Mouse (Mus musculus) liver, postnatal 0 days (tissue): ENCODE results near the gene Atp6v0e. TPM values are rescaled to one million over a fixed set of nuclear protein-coding genes. Genes with fewer than 3 reads are reported as not detected.

ENCODE experiments used
- ATAC-seq: fragments of 200-750 bp; cut with Nextera tagmentation; 2 replicates; pipeline ENCODE4 v1.8.0; 2017; ENCODE audit warnings: mild to moderate bottlenecking, moderate library complexity
- DNase-seq: peaks from one replicate; pipeline ENCODE4 v3.0.0-alpha.2; 2016
- H3K27ac ChIP-seq: fragments of 300-500 bp; sonication (generic); 2 replicates; pipeline ENCODE4 v1.5.1; 2014; ENCODE audit warnings: antibody characterized with exemption, moderate library complexity, mild to moderate bottlenecking, low read depth
- H3K27me3 ChIP-seq: fragments of 300-500 bp; sonication (generic); 2 replicates; pipeline ENCODE4 v1.6.1; 2014; ENCODE audit warnings: low read length, control low read depth, mixed read lengths; ENCODE audit not compliant: insufficient read depth
- H3K36me3 ChIP-seq: fragments of 300-500 bp; sonication (generic); replicated peaks from 2 replicates; pipeline ENCODE4 v1.6.1; 2014; ENCODE audit warnings: mild to moderate bottlenecking, control low read depth, low read length, moderate library complexity, mixed read lengths; ENCODE audit not compliant: insufficient read depth
- H3K4me1 ChIP-seq: fragments of 300-500 bp; sonication (generic); 2 replicates; pipeline ENCODE4 v1.6.1; 2014; ENCODE audit warnings: antibody characterized with exemption, mild to moderate bottlenecking, control low read depth; ENCODE audit not compliant: insufficient read depth
- H3K4me2 ChIP-seq: fragments of 300-500 bp; sonication (generic); 2 replicates; pipeline ENCODE4 v1.6.1; 2014; ENCODE audit warnings: low read depth, mild to moderate bottlenecking, low read length, moderate library complexity, mixed read lengths
- H3K4me3 ChIP-seq: fragments of 300-500 bp; sonication (generic); 2 replicates; pipeline ENCODE4 v1.5.1; 2014; ENCODE audit warnings: low read depth, low read length
- H3K9ac ChIP-seq: fragments of 300-500 bp; sonication (generic); replicated peaks from 2 replicates; pipeline ENCODE4 v1.6.1; 2014; ENCODE audit warnings: mild to moderate bottlenecking, moderate library complexity
- H3K9me3 ChIP-seq: fragments of 300-500 bp; sonication (generic); 2 replicates; pipeline ENCODE4 v1.6.1; 2016; ENCODE audit warnings: mild to moderate bottlenecking, control low read depth, low read length, mixed read lengths
- CTCF ChIP-seq: sonication (generic); IDR thresholded peaks from 2 replicates; pipeline ENCODE4 v1.5.1; 2016; ENCODE audit warnings: antibody characterized with exemption, low read depth
- EP300 ChIP-seq: IDR thresholded peaks from 2 replicates; pipeline ENCODE4 v1.6.1; 2016; ENCODE audit warnings: antibody characterized with exemption, low read depth, mild to moderate bottlenecking
- WGBS: fragments of 180-500 bp; shearing (Covaris S2); extraction: QIAGEN DNeasy Blood & Tissue Kit; methylation state at CpG from one replicate; pipeline ENCODE4 v1.1.7; 2014; ENCODE audit not compliant: insufficient replicate concordance; 5-methylcytosine and 5-hydroxymethylcytosine counted together
- polyA plus RNA-seq: library from polyadenylated mRNA; unstranded; fragments of >200 nt; fragmentation: Nextera tagmentation; extraction: Ambion mirVana; gene quantifications from 2 replicates; pipeline ENCODE4 v1.2.1, GENCODE M21; 2015

The Atp6v0e gene
- polyA plus RNA-seq, 1 experiment from 2014 or later: 126 TPM

DNA sequence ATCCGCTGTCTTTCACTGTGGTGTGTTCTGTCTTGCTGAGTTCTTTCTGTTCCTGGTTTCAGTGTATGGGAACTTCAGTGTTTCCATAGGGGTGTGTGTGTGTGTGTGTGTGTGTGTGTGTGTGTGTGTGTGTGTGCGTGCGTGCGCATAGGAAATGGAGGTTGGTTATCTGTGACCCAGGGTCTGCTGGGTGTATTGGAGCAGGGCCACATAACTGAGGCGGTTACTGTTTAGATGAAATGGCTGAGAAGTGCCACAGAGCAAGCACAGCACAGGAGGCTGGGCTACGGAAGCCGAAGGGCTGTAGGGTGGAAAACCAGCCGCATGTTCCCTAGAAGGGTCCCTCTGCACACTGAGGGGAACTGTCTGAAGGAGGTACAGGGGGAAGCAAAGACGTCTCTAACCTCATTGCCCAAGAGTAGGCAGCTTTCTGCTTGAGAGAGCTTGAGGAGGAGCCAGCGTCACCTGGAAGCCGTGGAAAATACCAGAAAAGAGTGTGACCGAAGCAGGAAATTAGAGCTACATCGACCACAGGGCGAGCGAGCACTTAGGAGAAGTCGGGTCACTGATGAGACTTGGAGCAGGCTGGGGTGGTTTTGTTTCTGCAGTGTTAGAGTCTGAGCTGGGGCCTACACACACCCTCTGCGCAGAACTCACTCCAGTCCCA, 23.4 kb downstream of the Atp6v0e start:
- WGBS: 63% methylated on average over 17 of the region's 17 CpGs
- H3K4me3 ChIP-seq: no peak overlapping the region
- peaks cover 18% of the 10 kb centered on the region for H3K36me3 ChIP-seq
- H3K4me1 ChIP-seq: peaks cover 2% of the 10 kb centered on the region; the same call in 1 of the 2 replicates
- H3K9ac ChIP-seq: 0 out of 2 replicates have a peak overlapping the region, but pooled peaks have one; percentile 9
- no peaks in the 10 kb centered on the region for H3K9me3 ChIP-seq
- no peak for ATAC-seq
- no peak overlapping the region for H3K4me2 ChIP-seq
- no peak for DNase-seq
- TF ChIP-seq CTCF (no peak), EP300 (no peak)
- H3K27ac ChIP-seq: no peak overlapping the region
- no peaks in the 10 kb centered on the region for H3K27me3 ChIP-seq

DNA sequence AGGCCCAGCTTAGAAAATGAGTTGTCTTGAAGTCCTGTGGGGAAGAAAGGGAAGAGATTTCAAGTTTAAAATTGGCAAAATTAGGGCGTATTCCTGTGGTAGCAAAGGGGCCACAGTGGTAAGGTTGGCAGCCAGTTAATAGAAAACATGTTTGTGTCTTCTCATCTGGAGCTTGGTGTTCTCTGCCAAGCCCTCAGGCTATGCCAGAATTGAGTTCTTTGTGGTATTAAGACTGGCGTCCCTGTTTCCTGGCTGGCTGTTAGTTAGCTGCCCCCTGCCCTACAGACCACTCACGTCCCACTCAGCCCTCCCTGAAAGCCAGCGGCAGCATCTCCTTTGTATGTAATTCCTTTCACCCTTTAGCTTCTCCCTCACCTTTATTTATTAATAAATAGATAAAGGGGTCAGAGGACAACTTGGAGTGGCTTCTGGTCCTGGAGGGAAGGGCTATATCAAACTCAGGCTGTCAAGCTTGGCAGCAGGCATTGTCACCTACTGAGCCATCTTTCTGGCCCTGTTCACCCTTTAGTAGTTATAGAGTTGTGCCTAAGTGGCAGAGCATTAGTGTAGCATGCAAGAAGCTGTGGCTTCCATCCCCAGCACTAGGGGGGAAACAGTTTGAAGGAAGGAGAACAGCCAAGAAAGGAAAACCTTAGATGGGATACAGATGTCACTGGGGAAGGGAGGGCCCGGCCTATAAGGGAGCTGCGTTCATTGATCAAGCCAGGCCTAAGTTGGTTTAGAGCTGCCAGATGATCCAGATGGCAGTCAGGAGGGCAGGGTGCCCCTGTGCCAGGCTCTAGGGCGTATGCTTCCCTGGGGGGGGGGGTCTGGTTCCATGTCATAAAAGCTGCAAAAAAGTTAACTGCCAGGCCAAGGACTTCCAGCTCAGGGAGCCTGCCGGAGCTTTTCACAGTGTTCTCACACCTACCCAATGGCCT, 26.0 kb downstream of the Atp6v0e start:
- Histone ChIP-seq H3K27ac (no peak overlapping the region), H3K9me3 (no peaks in the 10 kb centered on the region), H3K27me3 (no peaks in the 10 kb centered on the region), H3K4me3 (no peak overlapping the region), H3K36me3 (peaks cover 9% of the 10 kb centered on the region), H3K4me2 (no peak overlapping the region), H3K9ac (no peak overlapping the region), H3K4me1 (peaks cover 5% of the 10 kb centered on the region; the same call in 1 of the 2 replicates)
- no peak for DNase-seq
- WGBS: 80% methylated on average over 8 of the region's 8 CpGs
- no peak for ATAC-seq
- TF ChIP-seq CTCF: no peak
- no peak for TF ChIP-seq EP300

DNA sequence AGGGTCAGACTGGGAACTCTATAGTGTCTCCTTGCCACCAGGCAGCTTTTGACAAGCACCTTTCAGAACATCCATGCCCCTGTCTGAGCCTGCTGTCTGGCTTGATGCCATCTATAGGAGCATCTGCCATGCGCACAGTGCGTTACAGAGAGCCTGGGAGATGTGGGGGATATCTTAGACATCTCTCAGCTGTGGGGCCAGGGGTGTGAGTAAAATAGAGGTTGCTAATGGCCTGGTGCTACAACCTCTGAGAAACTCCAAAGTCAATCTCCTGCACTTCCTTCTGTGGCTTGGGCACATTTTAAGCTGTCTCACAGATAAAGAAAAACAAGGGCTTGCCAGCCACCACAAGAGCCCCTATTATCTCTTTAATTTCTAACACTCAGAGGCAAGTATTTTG, 26.8 kb downstream of the Atp6v0e start:
- ATAC-seq (no peak), DNase-seq (no peak)
- WGBS: 53% methylated on average over 2 of the region's 2 CpGs
- TF ChIP-seq EP300 (no peak), CTCF (no peak)
- Histone ChIP-seq H3K9me3 (no peaks in the 10 kb centered on the region), H3K27ac (no peak overlapping the region), H3K4me3 (no peak overlapping the region), H3K36me3 (peaks cover 7% of the 10 kb centered on the region; the same call in 1 of the 2 replicates), H3K27me3 (no peaks in the 10 kb centered on the region), H3K4me2 (no peak overlapping the region), H3K4me1 (peaks cover 5% of the 10 kb centered on the region; the same call in 1 of the 2 replicates), H3K9ac (no peak overlapping the region)

DNA sequence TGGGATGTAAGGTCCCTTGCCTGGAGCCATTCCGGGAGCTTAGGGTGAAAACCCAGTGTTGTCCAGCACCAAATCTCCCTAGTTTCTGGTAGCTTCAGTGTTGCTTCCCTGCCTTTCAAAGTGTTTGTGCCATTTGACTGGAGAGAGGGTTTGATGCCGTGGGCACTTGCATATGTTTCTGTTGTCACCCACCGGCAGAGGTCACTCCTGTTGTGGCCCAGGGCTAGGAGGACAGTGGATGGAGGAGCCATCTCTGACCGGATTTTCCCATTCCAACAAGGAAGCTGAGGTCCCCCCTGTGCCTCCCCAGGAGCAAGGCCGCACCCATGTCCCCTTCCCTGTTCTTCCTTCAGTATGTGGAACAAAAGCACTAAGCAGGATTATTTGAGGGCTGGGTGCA, 27.2 kb downstream of the Atp6v0e start:
- no peak overlapping the region for H3K9ac ChIP-seq
- no peak for DNase-seq
- TF ChIP-seq EP300 (no peak), CTCF (no peak)

DNA sequence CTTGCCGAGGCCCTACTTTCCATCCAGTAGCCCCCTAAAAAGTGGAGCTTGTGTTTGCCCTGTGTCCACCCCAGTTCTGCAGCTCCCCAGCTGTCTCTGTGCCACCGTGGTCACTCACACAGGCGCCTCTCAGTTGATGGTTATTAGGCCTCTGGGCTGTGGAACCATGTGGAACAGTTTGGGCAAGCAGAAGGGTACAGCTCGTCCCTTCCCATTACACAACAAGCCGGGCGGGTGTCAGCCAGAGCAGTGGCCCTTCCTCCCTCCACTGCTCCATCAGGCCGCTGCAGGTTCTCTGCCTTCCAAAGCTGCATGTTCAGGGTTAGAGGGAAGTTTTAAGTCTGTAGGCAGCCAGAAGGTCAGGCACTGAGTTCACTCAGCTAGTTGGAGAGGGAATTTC, 28.1 kb downstream of the Atp6v0e start:
- DNase-seq (peak; percentile 48), ATAC-seq (peak; percentile 86)
- peaks cover 5% of the 10 kb centered on the region; the same call in 1 of the 2 replicates for H3K4me1 ChIP-seq
- TF ChIP-seq CTCF: no peak
- TF ChIP-seq EP300: 0 out of 2 replicates have a peak, but pooled peaks have one; percentile 39
- H3K36me3 ChIP-seq: peaks cover 17% of the 10 kb centered on the region
- no peaks in the 10 kb centered on the region for H3K27me3 ChIP-seq
- H3K4me2 ChIP-seq: no peak overlapping the region
- H3K4me3 ChIP-seq: no peak overlapping the region
- H3K9me3 ChIP-seq: no peaks in the 10 kb centered on the region
- H3K27ac ChIP-seq: 0 out of 2 replicates have a peak overlapping the region, but pooled peaks have one; percentile 29
- 73% methylated on average over 7 of the region's 7 CpGs for WGBS
- no peak overlapping the region for H3K9ac ChIP-seq

More for the DNA sequence above, 27.2 kb downstream of the Atp6v0e start:
- Histone ChIP-seq H3K4me3 (no peak overlapping the region), H3K36me3 (peaks cover 8% of the 10 kb centered on the region), H3K27me3 (no peaks in the 10 kb centered on the region), H3K4me1 (peaks cover 5% of the 10 kb centered on the region; the same call in 1 of the 2 replicates), H3K27ac (no peak overlapping the region; the same call in 1 of the 2 replicates), H3K4me2 (no peak overlapping the region), H3K9me3 (no peaks in the 10 kb centered on the region)
- no peak for ATAC-seq
- 80% methylated on average over 5 of the region's 5 CpGs for WGBS

DNA sequence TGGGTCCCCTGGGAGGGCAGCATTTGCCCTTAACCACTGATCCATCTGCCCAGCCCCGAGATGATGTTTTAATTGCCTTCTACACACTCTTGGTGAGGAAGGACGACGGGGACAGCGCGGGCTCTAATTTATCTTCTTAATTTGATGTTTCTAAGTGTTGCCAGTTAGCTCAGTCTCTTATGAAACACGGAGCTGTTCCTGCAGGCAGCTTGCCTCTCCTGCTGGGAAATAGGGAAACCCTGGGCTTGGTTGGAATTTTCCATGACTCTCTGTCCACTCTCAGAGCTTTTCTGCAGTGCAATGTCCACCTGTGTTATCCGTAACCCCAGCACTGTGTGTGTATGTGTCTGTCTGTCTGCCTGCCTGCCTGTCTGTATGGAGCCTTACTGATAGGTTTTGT, 30.4 kb downstream of the Atp6v0e start:
- Histone ChIP-seq H3K9ac (no peak overlapping the region; the same call in 1 of the 2 replicates), H3K4me2 (no peak overlapping the region), H3K27me3 (no peaks in the 10 kb centered on the region), H3K36me3 (peaks cover 35% of the 10 kb centered on the region), H3K4me1 (peaks cover 5% of the 10 kb centered on the region; the same call in 1 of the 2 replicates), H3K9me3 (no peaks in the 10 kb centered on the region), H3K4me3 (no peak overlapping the region), H3K27ac (no peak overlapping the region)
- DNase-seq: no peak
- TF ChIP-seq EP300 (no peak), CTCF (no peak)
- no peak for ATAC-seq
- 85% methylated on average over 7 of the region's 7 CpGs for WGBS
